Mouse (Mus musculus): ENCODE measurements around the gene Rarg.
"Not testable (repeated sequence)": the region's sequence is repeated elsewhere in the genome, so short reads cannot be mapped to it uniquely, and the experiment has no call there.

Rarg gene

DNA sequence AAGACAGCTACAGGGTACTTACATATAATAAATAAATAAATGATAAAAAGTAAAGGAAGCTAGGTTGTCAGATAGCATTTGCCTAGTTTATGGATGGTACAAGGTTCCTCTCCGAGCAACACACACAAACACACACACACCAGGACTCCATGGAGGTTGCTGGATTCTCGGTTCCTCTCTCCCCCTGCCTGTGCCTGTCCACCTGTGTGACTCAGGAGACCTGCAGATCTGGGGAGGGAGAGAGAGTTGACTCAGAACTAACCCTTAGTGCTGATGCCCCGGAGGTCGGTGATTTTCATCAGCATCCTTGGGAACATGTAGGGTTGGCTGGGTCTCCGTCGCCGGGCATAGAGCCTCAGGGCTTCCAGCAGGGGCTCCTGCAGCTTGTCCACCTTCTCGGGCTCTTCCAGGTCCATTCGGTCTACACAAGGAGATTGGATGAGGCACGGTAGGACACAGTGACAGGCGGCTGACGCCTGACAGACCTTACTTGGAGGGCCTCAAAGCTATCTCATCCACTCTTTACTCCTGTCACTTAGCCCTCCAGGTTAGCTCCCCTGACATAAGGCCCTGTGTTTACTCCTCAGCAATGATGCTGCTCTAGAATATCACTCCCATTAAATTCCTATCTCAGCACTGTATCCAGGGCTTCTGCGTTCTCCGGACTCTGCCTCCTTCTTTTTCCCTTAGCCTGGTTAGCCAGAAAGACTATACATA, 18.6 kb downstream of the Rarg start:
- DNase-seq (ENCODE audit: low read depth): no peak

DNA sequence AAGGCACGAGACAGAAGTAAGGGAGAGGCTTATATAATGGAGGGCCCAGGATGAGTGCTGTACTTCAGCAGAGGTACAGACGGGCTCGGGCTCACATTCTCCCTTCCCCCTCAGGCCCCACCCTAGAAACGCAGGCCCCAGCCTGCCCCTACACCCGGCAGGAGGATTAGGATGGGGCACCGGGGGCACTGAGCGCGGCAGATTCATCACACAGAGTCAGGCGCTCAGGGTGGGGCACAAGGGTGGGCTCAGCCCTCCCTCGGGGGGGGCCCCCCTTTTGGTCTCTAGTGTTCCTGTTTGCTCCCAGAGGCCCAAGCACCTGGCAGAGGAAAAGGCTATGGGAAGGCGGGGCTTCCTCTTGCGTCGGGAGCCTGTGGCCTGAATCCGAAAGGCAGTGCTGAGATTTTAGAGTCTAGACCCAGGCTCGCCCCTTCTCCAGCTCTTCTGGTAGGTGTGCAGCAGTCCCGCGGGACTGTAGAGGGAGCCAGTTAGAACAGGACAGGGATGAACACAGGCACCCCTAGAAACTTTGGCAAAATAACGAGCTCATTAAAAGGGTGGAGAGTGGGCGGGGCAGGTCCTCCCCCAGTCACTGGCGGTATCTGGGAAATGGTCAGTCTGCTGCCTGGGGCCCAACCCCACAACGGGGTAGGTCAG, 21.8 kb downstream of the Rarg start:
- no peak for DNase-seq (ENCODE audit: low read depth)

DNA sequence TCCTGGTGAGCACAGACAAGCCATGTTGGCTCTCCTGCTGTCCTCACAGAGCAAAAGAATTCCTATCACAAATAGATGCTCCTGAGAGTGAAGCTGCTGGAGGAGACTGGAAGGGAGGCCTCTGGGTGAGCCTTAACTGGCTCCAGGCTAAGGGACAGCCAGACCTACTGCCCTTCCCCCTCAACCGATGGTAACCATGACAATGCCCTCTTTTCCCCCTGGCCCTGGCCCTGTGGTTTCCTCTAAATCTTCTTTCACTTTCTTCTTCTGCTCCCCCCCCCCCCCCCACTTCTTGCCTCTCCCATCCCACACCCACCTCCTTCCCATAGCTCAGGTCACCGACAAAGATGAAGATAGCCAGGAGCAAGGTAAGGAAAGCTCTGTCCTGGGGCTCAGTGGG, 23.4 kb downstream of the Rarg start:
- DNase-seq (ENCODE audit: low read depth): no peak

DNA sequence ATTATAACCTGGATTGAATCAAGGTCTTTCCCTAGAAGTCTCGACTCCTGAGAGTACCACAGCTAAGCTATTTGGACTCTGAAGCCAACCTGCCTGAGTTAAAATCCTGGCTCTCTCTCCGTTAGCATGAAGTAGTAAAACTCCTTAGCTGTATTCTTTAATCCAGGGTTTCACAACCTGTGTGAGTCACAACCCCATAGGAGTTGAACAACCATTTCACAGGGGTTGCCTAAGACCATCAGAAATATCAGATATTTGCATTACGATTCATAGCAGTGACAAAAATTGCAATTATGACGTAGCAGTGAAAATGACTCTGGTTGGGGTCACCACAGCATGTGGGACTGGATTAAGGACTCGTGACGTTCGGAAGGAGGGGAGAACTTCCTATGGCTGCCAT, 24.6 kb downstream of the Rarg start:
- DNase-seq (ENCODE audit: low read depth): no peak

DNA sequence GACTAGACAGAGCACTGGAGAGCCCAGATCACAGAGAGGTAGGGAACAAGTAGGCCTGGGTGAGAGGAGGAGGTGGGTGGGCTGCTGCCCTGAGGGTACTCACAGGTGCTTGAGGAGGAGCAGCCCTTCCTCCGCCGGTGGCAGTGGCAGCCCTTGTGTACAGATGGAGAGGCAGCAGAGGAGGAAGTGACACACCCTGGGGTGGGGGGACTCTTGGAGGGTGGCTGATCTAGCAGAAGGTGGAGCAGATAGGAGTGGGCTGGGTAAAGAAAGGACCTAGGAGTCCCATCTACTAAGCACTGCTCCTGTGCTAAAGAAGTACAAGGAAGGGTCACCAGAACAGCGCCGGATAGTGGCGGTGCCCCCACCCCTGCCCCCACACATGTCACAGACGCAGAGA, 25.6 kb downstream of the Rarg start, which contains the start of gene Itgb7:
Itgb7 (minus strand) TSS at position 197 of the 400 bp plus-strand sequence.
- no peak for DNase-seq (ENCODE audit: low read depth)

DNA sequence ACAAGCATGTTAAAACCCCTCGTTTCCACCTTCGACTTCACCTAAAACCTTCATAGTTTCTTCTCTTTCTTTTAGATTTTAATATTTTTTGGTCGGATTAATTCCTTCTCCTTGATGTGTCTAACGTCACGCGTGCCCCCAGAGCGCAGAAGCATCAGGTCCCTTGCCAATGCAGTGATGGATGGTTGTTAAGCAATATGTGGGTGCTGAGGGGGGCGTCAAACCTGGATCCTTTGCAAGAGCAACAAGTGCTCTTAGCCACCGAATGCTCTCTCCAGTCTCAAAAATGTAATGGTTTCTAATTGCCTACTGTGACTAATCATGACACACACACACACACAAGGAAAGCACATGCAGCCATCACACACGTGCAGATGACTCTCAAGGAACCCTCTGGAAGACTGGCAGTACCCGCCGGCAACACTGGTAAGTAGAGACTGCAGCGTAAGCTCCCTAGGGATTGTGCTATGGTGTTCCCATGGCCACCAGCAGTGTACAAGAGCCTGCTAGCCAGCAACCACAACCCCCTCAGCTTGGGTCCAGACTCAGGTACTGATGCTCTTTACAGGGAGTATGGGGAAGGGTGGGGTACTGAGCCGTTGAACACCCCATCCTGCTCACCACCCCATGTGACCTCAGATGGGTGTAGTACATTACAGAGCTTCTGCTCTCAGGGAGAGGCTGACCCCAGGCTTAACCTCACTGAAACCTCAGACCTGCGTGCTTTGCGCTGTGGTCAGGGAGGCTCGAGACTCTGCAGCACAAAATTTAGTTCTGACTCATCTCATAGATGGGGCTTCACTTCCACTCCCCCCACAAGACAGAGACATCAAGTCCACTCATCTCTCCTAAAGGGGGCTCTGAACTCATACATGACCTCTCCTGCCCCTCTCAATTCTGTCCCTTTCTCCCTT, 26.7 kb downstream of the Rarg start:
- no peak for DNase-seq (ENCODE audit: low read depth)

DNA sequence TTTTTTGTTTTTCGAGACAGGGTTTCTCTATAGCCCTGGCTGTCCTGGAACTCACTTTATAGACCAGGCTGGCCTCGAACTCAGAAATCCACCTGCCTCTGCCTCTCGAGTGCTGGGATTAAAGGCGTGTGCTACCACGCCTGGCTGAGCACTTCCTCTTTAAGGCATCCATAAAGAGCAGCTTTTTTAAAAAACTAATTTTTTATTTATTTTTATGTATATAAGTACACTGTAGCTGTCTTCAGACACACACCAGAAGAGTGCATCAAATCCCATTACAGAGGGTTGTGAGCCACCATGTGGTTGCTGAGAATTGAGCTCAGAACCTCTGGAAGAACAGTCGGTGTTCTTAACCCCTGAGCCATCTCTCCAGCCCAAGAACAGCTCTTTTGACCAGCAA, 31.7 kb downstream of the Rarg start:
- DNase-seq (ENCODE audit: low read depth): not testable (repeated sequence)

DNA sequence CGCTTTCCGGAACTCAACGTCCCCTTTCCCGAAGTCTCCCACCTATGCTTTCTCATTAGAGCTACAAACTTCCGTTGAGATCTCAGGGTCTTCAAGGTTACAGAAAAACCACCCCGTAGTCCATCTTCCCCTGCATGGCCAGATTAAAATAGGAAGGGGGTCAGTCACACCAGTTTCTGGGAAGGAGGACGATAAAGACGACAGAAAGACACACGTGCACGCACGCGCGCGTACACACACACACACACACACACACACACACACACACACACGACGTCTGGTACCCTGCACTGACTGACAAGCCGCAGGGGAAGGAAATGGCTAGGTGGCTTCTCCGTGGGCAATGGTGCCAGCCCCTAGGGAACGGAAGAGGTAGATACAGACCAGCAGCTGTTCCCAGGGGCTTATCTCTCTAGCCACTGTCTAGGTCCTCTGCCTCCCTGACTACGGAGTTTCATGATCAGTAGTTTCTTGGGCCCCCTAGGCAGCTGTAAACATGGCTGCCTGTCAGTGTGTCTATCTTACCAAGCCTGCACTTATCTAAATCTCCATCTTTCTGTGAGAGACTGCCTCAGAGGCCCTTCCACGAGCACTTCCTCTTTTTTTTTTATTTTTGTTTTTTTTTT, 32.2 kb downstream of the Rarg start:
- DNase-seq (ENCODE audit: low read depth): no peak

DNA sequence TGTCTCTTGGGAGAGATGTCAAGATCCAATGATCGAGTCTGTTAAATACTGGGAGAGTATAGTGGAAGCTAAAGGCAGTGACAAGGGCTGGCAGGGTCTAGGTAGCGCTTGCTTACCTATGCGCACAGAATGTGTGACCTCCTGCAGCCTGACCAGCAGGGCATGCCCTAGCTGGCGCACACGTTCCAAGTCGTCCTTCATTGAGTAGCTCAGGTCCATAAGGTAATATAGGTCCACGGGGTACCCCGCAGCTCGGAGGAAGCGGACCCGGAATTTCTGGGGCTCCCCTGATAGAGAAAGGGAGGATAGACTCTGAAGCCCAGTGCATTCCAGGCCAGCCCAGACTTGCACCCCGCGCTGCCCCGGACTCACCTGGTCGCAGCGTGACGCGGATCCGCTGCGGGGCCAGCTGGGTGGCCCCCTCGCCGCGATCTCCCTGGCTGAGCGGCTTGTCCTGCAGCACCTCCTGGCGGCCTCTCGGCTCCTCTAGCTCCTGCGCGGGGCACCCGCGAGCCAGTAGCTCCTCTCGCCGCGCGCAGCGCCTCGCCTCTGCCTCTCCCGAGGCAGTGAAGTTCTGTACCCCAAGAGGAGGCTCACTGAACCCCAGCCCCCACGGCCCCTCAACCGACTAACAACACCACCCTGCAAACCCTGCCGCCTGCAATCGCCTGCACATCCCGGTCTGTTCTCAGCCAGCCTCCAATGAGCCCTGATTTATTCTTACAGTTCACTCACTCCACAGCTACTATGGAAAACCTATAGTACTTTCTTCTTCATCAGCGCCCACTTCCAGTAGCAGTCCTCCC, 32.9 kb downstream of the Rarg start:
- no peak for DNase-seq (ENCODE audit: low read depth)

DNA sequence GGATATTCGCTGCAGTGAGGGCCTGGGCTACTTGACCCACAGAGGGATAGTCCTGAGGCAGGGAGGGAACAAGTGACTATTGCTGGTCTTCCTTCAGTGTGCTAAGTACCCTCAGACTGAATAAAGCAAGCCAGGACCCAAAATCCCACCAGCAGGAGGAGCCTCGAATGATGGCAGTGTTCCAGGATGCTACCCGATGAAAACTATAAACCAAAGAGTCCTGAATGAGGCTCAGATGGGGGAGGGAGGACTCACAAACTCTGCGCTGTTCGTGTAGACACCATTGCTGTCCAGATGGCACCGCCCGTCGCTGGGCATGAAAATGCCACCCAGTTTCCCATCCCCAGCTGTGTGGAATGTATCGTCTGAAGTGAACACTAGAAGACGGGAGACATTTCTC, 34.9 kb downstream of the Rarg start:
- no peak for DNase-seq (ENCODE audit: low read depth)

DNA sequence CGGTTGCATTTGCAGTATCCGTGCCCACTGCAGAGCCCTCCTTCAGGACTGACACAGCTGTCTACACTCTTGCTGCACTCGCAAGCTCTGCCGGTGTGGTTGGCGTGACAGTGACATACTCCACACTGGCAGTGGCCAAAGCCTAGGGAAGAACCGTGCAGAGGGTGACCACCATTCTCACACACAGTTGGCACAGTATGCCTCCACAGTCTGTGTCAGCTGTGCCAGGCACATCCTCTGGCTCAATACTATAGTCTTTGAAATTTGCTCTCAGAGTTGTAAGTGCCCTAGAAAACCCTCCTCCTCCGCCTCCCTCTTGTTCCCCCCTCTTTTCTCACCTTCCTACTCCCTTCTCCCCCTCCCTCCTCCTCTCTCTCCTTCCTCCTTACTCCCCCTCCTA, 40.0 kb downstream of the Rarg start:
- no peak for DNase-seq (ENCODE audit: low read depth)

DNA sequence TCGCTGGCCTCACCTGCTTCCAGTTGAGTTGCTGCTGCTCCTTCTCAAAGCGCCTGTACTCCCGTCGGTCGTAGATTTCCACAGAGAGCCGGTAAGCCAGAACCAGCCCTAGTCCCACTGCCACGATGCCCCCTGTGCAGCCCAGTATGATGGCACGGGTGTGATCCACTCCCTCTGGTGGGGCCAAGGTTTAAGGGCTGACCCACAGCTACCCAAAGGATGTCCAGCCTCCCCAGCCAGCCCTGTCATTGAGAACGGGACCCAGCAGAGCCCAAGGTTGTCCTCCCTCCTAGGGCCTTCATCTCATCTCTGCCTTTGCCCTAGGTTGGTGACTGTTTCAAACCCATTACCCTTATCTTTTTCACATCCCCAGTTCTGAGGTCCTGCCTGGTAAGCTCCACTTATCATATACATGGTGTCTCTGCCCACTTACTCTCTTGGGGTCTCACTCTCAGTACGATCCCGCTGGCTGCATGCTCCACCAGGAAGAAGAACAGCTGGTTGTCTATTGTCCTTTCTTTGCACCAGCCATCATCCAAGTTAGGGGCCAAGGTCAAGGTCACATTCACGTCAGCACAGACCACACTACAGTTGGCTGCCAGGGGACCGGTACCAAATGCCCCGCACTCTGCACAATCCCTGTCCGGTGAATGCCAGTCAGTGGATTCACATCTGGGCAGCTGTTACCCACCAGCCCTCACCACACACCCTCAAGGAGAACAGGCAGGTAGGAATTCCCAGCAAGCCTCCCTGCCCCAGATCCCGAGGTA, 40.7 kb downstream of the Rarg start:
- no peak for DNase-seq (ENCODE audit: low read depth)

DNA sequence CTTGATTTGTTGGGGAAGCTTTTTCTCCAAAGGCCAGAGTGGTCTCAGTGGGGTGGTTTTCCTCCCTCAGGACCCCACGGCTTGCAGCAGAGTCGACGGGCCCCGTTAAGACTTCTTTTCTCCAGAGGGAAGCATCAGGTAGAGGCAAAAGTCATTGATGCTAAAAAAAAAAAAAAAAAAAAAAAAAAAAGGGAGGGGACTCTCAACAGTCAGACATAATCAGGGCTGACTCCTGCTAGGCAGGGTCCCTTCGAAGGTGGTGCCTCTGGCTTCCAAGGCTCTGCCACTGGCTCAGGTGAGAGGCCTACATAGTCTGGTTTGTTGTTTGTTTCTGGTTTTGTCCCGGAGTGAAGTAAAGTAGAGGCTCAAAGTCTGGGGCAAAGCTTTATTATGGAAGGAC, 41.7 kb downstream of the Rarg start:
- no peak for DNase-seq (ENCODE audit: low read depth)

DNA sequence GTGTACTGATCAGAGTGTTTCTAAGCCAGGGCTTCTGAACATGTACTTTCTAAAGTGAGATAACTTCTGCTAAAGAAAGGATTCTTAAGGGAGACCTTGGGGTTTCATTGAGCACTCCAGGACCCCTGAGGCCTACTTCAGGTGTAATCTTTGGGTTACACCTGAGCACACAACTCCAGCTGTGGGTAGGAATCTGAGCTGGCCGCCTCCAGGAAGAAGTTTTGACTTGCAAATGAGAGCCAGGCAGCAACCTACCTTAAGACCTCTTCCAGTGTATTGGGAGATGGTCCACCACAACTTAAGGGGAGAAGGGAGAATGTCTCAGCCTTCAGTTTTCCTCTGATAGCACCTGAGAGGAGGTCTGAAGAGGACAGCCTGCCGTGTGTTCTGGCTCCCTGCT, 43.2 kb downstream of the Rarg start:
- DNase-seq (ENCODE audit: low read depth): no peak

DNA sequence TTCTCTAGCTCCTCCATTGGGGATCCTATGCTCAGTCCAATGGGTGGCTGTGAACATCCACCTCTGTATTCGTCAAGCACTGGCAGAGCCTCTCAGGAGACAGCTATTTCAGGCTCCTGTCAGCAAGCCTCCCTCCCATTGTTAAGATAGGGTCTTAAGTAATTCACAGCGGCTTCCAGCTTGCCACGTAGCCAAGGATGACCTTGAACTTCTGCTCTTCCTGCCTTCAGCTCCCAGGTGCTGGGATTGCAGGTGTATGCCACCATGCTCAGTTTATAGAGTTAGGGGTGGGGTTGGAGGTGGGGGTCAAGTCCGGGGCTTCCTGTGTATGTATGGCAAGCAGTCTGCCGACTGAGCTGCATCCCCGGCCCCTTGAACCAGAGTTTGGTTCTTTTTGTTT, 45.4 kb downstream of the Rarg start:
- DNase-seq (ENCODE audit: low read depth): no peak

DNA sequence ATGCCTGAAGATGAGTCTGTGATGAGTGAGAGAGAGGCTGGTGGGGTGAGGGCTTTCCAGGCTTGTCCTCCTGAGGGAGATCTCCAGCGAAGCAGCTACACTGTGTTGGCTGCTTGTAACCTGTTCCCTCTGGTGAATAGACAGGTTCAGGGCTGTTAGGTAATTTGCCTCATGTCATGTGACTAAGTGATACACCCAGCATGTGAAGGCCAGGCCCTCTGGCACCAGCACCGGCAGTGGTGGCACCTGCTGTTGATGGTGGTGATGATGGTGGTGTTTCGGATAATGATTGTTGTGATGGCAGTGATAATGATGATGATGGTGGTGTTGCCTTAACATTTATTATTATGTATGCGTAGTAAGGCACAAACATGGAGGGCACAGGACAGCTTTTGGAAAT, 46.5 kb downstream of the Rarg start:
- no peak for DNase-seq (ENCODE audit: low read depth)

DNA sequence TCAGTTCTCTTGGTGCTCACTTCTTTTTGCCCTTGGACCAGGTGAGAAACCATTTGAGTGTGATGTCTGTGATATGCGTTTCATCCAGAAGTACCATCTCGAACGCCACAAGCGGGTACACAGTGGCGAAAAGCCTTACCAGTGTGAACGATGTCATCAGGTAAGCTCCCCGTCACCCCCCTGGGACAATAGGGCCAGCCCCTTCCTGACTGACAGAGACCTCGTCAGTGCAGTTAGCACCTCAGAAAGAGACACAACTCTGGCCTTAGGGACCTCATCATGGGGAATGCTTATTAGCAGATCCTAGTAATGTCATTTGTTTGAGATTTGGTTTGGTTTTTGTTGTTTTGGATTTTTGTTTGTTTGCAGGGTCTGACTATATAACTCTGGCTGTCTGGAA, 48.2 kb downstream of the Rarg start:
- no peak for DNase-seq (ENCODE audit: low read depth)

DNA sequence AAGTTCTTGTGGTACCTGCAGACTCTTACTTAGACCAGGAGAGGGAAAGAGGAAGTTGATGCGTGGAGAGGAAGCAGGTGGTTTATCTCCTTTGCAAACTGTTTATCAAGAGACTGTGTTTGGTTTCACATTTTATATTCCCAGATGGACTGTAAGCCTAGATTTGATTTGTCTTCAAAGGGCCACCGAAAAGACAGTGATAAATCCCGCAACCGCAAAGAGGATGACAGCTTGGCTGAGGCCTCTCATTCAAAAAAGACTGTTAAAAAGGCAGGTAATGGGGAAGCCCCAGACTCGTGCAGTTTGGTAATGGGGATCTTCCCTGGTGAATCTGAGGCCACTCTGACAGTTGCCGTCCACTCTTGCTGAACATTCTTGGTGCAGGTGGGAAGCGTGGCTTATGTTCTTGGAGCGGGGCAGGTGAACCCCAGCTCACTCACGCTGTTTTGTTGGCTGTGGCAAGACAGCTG, 49.2 kb downstream of the Rarg start:
- no peak for DNase-seq (ENCODE audit: low read depth)

DNA sequence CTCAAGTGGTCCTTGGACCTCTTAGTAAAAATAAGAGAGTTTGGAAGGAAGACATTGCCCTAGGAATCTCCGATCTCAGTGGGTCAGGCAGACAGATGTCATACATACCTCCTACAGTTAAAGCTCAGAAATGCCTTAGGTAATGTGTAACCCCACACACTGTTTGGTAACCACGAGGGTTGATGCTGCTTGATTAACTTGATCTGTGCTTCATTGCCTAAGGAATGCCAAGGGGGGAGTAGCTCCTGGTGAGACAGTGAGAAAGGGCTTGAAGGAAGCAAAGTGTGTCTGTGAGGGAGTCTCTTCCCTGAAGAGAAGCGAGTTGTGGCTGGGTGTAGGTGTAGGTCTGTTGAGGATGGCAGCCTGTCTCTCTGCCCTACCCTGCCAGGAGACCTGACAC, 50.0 kb downstream of the Rarg start:
- no peak for DNase-seq (ENCODE audit: low read depth)

DNA sequence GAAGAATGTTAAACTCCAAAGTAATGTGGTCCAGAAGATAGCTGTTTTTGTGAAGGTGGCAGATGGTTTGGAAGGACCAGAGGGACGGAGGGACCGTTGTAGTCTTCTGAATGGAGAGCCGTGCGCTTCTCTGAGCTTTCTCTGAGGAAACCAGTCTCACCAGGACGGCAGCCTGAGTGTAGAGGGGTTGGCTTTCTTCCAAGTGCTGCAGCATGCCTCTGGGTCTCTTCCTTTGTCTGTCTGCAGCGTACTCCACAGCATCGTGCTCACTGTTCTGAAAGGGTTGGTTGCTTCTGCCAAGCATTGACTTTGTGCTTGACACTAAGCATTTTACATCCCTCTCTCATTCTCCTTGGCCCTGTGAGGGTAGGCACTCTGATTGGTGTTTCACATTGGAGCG, 51.5 kb downstream of the Rarg start:
- no peak for DNase-seq (ENCODE audit: low read depth)

Measured in fibroblast of lung, adult 2 months (primary cell).